Mouse (Mus musculus) midbrain, embryonic 10.5 days (tissue): ENCODE measurements at regions not wholly inside any gene's neighbourhood (a gene's known extent, or its start where the extent isn't known, plus 50 kb on each side); places are given as distances from the start of the nearest gene placed in this dataset.

ENCODE experiments used
- DNase-seq: peaks from one replicate; pipeline ENCODE4 v3.0.0-alpha.2; 2017; ENCODE audit warnings: low spot score
- H3K27ac ChIP-seq: fragments of 300-500 bp; sonication (generic); replicated peaks from 2 replicates; pipeline ENCODE4 v1.5.1; 2016; ENCODE audit warnings: mild to moderate bottlenecking
- H3K27me3 ChIP-seq: fragments of 300-500 bp; sonication (generic); 2 replicates; pipeline ENCODE4 v1.6.1; 2016; ENCODE audit warnings: low read depth, mild to moderate bottlenecking; ENCODE audit not compliant: poor library complexity, severe bottlenecking
- H3K36me3 ChIP-seq: fragments of 300-500 bp; sonication (generic); 2 replicates; pipeline ENCODE4 v1.6.1; 2016; ENCODE audit warnings: mild to moderate bottlenecking, moderate library complexity
- H3K4me1 ChIP-seq: fragments of 300-500 bp; sonication (generic); 2 replicates; pipeline ENCODE4 v1.6.1; 2016
- H3K4me3 ChIP-seq: fragments of 300-500 bp; sonication (generic); 2 replicates; pipeline ENCODE4 v1.5.1; 2016; ENCODE audit warnings: mild to moderate bottlenecking, moderate library complexity
- H3K9me3 ChIP-seq: fragments of 300-500 bp; sonication (generic); replicated peaks from 2 replicates; pipeline ENCODE4 v1.6.1; 2016; ENCODE audit warnings: mild to moderate bottlenecking
- WGBS: fragments of 180-500 bp; shearing (Covaris S2); methylation state at CpG from one replicate; pipeline ENCODE4 v1.1.7; 2016; 5-methylcytosine and 5-hydroxymethylcytosine counted together

DNA sequence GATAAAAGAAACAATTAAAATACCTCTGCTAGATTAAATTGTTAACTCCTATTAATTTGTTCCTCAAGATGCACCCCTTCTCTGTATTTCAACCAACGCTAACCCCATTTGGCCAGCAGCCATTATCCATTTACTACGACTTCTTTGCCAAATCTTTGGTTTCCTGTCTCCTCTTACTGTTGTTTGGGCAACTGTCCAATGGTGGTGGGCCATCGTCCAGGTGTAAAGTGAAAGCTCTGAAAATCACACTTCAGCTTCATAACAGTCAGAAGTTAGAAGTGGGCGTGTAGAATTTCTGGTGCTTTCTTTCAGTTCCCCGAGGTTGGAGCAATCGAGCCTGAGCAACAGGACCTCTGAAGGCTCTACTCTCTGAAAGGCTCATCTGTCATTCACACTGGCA is 66.8 kb upstream of the Zbtb20 start:
- no peak for DNase-seq
- Histone ChIP-seq H3K9me3 (no peaks in the 10 kb centered on the region), H3K27me3 (no peaks in the 10 kb centered on the region), H3K36me3 (no peaks in the 10 kb centered on the region), H3K4me3 (no peak overlapping the region), H3K4me1 (no peaks in the 10 kb centered on the region), H3K27ac (no peak overlapping the region)
- 91% methylated on average over 6 of the region's 6 CpGs for WGBS

DNA sequence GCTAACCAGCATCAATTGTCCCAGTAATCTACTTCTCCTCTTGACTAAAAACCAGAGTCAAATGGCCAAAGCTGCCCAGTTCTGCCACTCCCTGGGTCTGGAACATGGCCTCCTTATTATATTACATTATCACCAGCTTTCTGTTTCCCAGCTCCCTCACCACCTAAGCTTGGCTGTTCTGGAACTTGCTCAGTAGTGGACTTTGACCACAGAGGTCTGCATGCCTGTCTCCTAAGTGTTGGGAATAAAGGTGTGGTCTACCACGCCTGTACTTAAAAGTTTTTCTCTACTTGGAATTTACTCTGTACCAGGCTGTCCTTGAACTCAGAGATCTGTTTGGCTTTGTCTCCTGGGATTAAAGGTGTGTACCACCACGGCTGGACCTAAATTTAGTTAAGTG is 68.1 kb upstream of the Zbtb20 start:
- no peaks in the 10 kb centered on the region for H3K27me3 ChIP-seq
- H3K4me3 ChIP-seq = no peak overlapping the region
- WGBS = 85% methylated on average over 2 of the region's 2 CpGs
- H3K9me3 ChIP-seq = no peaks in the 10 kb centered on the region
- H3K27ac ChIP-seq = no peak overlapping the region
- H3K36me3 ChIP-seq = no peaks in the 10 kb centered on the region
- no peaks in the 10 kb centered on the region for H3K4me1 ChIP-seq
- no peak for DNase-seq

DNA sequence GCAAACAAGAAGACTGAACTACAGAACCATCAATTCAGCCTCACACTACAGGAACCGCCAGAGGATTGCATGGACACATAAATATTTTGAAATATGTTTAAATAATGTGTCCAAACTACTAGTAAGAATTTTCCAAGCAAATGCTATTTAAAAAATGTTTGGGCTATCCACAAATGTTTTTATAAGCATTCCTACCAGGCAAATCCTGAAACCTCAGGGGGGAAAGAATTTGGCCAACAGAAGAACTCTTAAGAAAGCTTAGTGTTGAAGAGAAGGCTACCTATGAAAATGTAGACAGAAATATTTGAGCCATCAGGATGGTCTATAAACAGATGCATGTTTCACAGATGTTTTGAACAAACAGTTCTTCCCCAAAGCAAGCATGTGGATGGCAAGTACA is 72.1 kb upstream of the Zbtb20 start:
- 80% methylated on average over 1 of the region's 1 CpGs for WGBS
- Histone ChIP-seq H3K27me3 (no peaks in the 10 kb centered on the region), H3K4me3 (no peak overlapping the region), H3K27ac (no peak overlapping the region), H3K36me3 (no peaks in the 10 kb centered on the region), H3K9me3 (peaks cover 7% of the 10 kb centered on the region; the same call in 1 of the 2 replicates), H3K4me1 (no peaks in the 10 kb centered on the region)
- DNase-seq = no peak

DNA sequence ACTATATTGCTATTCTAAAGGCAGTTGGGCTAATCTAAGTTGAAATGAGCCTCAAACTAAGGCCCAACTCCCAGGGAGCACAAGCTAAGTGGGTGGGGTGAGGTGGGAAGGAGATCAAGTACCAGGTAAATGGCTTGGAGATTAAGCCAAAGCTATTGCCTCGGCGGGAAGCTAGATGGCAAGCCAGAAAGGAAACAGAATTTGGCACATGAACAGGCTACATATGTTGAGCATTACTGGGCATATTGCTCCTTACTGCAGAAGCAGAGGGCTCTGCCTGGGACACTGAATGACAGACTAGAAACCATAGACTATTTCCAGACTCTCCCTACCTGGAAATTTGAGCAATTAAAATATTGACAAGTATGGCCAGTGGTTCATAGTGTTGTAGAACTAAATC is 83.1 kb upstream of the Zbtb20 start:
- WGBS = 79% methylated on average over 2 of the region's 2 CpGs
- no peaks in the 10 kb centered on the region for H3K36me3 ChIP-seq
- no peaks in the 10 kb centered on the region for H3K27me3 ChIP-seq
- H3K27ac ChIP-seq = no peak overlapping the region
- no peaks in the 10 kb centered on the region for H3K9me3 ChIP-seq
- no peak for DNase-seq
- no peaks in the 10 kb centered on the region for H3K4me1 ChIP-seq
- H3K4me3 ChIP-seq = no peak overlapping the region

DNA sequence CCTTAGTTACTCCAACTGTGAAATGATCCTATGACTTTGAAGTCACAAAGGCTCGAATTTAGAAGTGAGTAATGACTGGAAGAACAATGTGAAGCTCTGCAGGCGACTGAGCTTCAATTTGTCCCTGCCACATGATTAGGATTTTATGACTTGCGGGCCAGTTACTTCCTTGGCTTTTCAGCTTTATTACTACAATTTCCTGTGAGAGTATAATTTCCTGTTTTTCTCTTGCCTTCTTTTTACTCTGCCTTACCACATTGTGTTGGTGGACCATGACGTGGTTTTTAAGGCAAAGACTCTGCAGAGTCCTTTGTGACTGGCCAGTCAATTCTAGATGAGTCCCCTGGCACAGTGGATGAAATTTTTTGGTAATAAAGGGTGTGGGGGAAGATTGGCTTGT is 91.0 kb upstream of the Zbtb20 start:
- Histone ChIP-seq H3K27me3 (peaks cover 37% of the 10 kb centered on the region), H3K36me3 (no peaks in the 10 kb centered on the region), H3K27ac (no peak overlapping the region), H3K4me1 (peaks cover 35% of the 10 kb centered on the region), H3K4me3 (no peak overlapping the region), H3K9me3 (0 out of 2 replicates have a peak, but pooled peaks cover 3% of the 10 kb centered on the region)
- WGBS = 55% methylated on average over 4 of the region's 4 CpGs
- DNase-seq = no peak

DNA sequence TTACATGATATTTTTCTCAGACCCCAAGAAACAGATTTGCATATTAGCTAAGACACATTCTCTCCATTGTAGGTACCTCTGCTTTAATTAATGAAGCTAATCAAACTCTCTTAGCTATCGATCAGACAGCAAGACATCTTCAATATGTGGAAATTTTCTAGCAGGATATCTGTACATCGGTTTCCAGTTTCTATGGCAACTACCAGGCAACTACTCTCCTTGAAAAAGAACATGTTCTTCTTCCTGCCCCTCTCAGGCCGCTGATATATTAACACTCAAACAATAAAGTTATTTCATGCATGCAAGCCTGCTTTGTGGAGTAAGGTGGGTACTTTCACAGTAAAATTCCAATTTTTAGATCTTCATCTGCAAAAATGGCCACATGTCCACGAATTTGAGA is 91.7 kb upstream of the Zbtb20 start:
- Histone ChIP-seq H3K4me1 (peaks cover 35% of the 10 kb centered on the region), H3K9me3 (0 out of 2 replicates have a peak, but pooled peaks cover 3% of the 10 kb centered on the region), H3K36me3 (no peaks in the 10 kb centered on the region), H3K27me3 (peaks cover 40% of the 10 kb centered on the region), H3K4me3 (no peak overlapping the region), H3K27ac (no peak overlapping the region)
- 76% methylated on average over 4 of the region's 4 CpGs for WGBS
- no peak for DNase-seq

DNA sequence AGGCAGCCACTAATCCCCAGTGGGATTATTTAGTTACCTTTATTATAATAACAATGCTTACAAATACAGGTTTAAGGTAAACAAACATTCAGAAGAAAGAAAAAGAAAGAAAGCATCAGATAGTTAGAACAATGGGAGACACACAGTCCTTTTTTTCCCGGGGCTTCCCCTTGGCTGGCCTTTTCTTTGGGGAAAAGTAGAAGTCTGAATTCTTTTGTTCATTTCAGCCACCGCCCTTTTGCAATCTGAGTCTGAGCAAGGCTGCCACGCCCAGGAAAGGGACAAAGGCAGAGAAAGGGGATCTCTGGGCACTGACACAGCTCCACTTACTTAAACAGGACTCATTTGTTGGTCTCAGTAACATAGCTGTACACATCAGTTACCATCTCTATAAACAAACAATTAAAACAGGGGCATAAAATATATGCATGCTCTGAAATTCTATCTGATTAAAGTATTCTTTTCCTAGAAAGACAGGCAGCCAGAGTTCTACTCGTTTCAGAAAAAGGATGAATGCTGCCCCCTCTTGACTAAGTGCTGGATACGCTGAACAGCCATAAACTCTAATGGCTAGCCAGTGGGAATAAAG is 93.5 kb upstream of the Zbtb20 start:
- peaks cover 40% of the 10 kb centered on the region for H3K27me3 ChIP-seq
- H3K27ac ChIP-seq = peak overlapping the region; percentile 85
- H3K9me3 ChIP-seq = 0 out of 2 replicates have a peak, but pooled peaks cover under 1% of the 10 kb centered on the region
- H3K36me3 ChIP-seq = no peaks in the 10 kb centered on the region
- H3K4me1 ChIP-seq = peaks cover 35% of the 10 kb centered on the region
- peak; percentile 77 for DNase-seq
- H3K4me3 ChIP-seq = peak overlapping the region; percentile 23; the same call in 1 of the 2 replicates
- 2% methylated on average over 5 of the region's 5 CpGs for WGBS

DNA sequence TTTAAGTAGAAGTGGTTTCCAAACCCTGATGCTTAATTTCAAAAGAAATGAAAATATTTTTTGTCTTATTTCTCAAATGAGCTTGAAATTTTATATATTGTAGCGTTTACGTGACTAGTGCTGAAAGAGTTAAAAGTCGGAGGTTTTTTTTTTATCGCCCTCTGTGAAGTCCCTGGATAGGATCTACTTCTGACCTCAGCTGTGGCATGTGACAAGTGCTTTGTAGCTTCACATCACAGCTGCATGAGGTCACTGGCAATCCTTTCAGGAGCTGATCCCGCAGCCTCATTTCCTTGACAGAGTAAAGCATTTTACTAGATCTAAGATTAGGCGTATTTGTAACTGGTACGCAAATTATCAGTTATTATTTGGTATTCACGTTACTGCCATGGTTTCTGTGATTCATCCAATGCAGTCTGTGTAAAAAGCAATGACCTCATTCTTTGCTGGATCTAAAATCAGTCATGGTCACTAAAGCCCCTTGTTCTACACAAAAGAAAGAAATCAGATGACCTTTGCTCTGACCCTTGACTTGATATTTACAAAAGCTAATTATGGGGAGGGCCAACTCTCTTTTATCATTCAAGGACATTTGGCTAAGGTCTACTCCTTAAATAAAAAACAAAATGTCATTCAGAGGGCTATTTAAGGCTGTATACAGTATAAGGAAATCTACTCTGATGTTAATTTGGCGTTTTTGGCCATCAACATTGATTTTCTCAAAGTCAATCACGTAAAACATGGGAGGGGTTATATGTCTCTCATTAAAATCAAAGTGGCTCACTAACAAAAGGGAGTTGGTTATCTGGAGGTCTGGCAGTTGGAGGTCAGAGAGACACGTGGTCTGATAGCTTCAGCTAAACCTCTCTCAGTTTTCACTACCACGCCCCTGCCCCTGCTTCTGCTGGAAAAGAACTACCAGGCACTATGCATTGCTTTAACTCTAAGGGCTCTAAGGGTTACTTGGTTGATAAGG is 94.3 kb upstream of the Zbtb20 start:
- peak overlapping the region; percentile 23; the same call in 1 of the 2 replicates for H3K4me3 ChIP-seq
- 5% methylated on average over 12 of the region's 12 CpGs for WGBS
- no peaks in the 10 kb centered on the region for H3K9me3 ChIP-seq

DNA sequence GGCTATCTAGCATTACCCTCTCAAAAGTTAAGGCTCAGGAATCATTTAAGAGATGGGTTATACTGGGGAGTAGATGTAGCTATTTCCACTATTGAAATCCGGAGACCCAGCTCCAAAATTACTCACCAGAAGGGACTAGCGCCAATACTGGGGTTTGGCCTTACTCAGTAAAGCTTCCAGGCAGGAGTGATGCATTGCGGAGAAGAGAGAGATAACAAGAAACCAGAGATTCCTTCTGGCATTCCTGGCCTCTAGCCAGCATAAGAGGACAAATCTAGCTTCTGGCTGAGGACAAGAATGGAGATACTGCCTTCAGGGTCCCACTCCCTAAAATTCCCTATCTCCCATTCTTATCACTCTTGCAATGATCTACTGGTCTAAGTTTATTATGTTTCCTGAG is 95.7 kb upstream of the Zbtb20 start:
- 92% methylated on average over 3 of the region's 3 CpGs for WGBS
- Histone ChIP-seq H3K27me3 (peaks cover 19% of the 10 kb centered on the region), H3K4me1 (peaks cover 35% of the 10 kb centered on the region), H3K27ac (peak overlapping the region; percentile 76; the same call in 1 of the 2 replicates), H3K4me3 (no peak overlapping the region), H3K36me3 (no peaks in the 10 kb centered on the region), H3K9me3 (no peaks in the 10 kb centered on the region)
- DNase-seq = no peak

More for the DNA sequence above, 94.3 kb upstream of the Zbtb20 start:
- Histone ChIP-seq H3K36me3 (no peaks in the 10 kb centered on the region), H3K4me1 (peaks cover 35% of the 10 kb centered on the region), H3K27ac (peak overlapping the region; percentile 85), H3K27me3 (peaks cover 33% of the 10 kb centered on the region)
- DNase-seq = peak; percentile 80

DNA sequence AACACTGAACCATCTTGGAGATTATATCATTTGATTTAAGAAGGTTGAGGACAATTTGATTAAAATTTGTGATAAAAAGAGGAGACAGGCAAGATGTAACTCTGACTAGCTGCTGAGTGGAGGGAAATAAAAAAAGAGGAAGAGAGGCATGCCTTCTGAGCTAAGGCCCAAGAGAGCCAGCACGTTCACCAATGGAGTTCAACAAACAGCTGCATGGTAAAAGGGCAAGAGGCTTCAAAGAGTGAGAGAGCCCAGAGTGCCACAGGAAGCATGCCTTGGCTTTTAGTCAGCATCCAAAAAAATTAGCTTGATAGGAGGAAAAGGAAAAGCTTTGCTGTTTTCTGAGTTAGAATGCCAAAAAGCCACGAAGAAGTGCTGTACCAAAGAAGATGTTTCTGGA is 103.0 kb upstream of the Zbtb20 start:
- WGBS = 83% methylated on average over 2 of the region's 2 CpGs
- Histone ChIP-seq H3K4me3 (no peak overlapping the region), H3K27ac (no peak overlapping the region), H3K9me3 (no peaks in the 10 kb centered on the region; the same call in 1 of the 2 replicates), H3K4me1 (peaks cover 5% of the 10 kb centered on the region; the same call in 1 of the 2 replicates), H3K36me3 (no peaks in the 10 kb centered on the region), H3K27me3 (no peaks in the 10 kb centered on the region)
- DNase-seq = no peak

DNA sequence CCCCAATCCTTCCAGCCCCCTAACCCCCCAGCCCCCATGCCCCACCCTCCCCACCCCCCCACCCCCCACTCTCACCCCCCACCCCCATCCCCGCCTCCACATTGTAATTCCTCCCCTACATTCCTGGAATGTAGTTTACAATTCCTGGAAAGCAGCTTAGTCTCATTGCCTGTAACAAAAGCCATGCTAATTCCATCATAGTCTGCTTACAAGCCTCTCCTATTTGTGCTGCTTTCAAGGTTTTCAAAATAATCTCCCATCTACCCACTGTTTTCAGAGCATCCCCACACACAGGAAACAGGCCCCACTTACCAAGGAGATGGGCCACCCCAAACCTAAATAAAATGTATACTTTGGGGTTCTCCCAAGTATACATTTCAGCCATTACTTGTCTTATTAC is 105.5 kb upstream of the Zbtb20 start:
- Histone ChIP-seq H3K27ac (no peak overlapping the region), H3K9me3 (no peaks in the 10 kb centered on the region; the same call in 1 of the 2 replicates), H3K4me1 (peaks cover 5% of the 10 kb centered on the region; the same call in 1 of the 2 replicates), H3K27me3 (no peaks in the 10 kb centered on the region), H3K36me3 (no peaks in the 10 kb centered on the region), H3K4me3 (no peak overlapping the region)
- WGBS = 38% methylated on average over 1 of the region's 1 CpGs
- DNase-seq = no peak

DNA sequence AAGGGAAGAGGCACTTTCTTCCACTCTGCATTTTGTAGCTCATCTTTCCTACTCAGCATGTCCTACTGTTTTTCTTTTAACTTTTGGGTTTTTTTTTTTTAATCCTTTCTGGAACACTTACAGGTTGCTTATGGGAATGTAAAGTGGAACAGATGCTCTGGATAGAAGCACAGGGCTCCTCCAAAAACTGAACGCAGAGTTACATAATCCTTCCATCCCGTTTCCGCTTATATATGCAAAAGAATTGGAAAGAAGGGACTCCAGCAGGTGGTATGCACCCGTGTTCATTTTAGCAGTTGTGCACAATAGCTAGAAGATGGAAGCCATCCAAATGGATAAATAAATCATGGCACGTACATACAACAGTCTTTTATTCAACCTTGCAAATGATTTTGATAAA is 127.0 kb upstream of the Zbtb20 start:
- no peak for DNase-seq
- Histone ChIP-seq H3K4me3 (no peak overlapping the region), H3K27ac (no peak overlapping the region), H3K4me1 (peaks cover 15% of the 10 kb centered on the region), H3K9me3 (no peaks in the 10 kb centered on the region), H3K27me3 (no peaks in the 10 kb centered on the region), H3K36me3 (no peaks in the 10 kb centered on the region)
- 84% methylated on average over 5 of the region's 5 CpGs for WGBS
